Mouse (Mus musculus): ENCODE data around the gene Vars. TPM values are rescaled to one million over a fixed set of nuclear protein-coding genes. Genes with fewer than 3 reads are reported as not detected.
"Not testable (repeated sequence)": the region's sequence is repeated elsewhere in the genome, so short reads cannot be mapped to it uniquely, and the experiment has no call there.

Gene Vars
- total RNA-seq, 2 experiments from 2014 or later, result 29.4 to 31.2 TPM

DNA sequence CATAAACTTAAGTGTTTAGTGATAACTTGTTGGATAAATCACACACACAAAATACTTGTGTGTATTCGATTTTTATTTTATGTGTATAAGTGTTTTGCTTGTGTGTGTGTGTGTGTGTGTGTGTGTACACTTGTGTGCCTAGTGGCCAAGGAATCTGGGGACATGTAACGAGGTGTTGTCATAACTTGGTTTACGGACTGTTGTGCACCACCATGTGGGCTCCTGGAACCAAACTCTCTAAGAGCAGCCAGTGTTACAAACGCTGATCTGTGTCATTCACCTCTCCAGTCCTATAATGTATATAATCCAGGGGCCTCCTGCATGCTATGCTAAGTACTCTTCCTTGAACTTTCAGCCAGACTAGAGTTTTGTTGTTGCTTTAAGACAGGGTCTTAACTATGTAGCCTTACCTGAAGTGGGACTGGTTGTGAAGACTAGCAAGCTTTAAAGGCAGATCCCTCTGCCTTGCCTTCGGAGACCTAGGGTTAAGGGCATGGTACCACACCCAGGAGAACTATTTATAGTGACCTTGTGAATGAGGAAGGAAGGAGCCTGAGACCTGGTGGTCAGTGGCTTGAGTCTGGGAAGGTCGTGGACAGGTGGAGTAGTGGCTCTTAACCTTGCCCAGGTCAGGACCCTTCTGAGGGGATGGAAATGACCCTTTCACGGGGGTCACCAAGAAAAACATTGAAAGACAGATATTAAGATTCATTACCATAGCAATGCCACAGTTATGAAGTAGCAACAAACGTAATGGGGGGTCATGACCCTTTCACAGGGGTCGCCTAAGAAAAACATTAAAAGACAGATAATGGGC, 2.4 kb downstream of the Vars start:
- DNase-seq, result no peak

DNA sequence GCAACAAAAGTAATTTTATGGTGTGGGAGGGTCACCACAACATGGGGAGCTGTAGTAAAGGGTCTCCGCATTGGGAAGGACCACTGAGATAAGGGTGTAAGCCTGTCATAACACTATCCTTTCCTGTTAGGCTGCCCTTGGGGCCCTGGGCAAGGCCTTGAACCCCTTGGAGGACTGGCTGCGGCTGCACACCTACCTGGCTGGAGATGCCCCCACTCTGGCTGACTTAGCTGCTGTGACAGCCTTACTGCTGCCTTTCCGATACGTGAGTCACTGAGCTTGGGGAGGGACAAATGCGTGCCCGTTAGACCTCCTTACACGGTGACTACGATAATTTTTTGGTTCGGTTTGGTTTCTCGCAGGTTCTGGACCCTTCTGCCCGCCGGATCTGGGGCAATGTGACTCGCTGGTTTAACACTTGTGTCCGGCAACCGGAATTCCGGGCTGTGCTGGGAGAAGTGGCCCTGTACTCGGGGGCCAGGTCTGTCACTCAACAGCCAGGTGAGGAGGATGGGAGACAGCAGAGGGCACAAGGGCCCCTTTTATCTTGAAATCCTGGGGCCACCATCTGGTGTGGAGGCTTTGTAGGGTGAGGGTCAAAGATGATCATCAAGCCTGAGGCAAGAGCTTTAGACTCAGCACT, 3.4 kb downstream of the Vars start:
- no peak for DNase-seq

DNA sequence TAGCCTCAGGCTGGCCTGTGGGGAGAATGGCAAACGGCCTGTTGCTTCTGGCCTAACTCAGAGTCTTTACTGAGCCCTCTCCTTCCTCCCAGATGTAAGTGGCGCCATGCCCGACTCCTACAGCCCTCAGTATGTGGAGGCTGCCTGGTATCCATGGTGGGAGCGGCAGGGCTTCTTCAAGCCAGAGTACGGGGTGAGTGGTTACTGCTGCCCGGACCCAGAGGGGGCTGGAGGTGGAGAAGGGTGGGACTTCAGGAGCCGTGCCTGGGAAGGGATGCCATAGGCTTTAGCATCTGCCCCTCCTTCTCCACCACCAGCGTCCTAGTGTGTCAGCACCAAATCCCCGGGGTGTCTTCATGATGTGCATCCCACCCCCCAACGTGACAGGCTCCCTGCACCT, 4.4 kb downstream of the Vars start:
- no peak for DNase-seq

DNA sequence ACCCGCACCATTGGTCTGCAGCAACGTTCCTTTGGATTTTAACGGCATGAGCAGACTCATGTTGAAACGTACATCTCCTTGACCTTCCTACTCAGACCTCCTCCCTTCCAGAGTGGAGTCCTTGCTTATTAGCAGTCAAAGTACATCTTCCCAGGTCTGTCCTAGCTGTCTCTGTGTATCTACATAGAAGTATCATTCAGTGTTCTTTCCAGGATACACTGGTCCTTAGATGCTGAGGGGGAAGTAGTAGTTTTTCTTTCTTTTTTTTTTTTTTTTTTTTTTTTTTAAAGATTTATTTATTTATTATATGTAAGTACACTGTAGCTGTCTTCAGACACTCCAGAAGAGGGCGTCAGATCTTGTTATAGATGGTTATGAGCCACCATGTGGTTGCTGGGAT, 5.1 kb downstream of the Vars start:
- not testable (repeated sequence) for DNase-seq

DNA sequence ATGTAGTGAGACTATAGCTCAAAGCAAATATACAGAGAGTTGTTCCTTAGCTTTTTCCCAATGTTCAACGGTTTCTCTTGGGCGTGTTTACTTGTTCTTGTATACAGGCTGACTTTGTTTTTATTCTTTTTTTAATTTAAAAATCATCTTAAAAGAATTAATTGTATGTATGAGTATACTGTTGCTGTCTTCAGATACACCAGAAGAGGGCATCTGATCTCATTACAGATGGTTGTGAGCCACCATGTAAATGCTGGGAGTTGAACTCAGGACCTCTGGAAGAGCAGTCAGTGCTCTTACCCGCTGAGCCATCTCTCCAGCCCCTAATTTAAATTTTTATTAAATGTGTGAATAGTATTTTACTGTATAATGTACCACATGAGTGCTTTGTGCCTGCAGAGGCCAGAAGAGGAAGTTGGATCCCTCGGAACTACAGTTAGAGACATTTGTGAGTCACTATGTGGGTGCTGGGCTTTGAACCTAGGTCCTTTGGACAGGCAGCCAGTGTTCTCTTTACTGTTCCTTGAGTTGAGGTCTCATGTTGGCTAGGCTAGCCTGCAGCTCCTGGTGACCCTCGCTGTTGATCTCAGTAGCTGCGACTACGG, 6.7 kb downstream of the Vars start:
- DNase-seq, result no peak

DNA sequence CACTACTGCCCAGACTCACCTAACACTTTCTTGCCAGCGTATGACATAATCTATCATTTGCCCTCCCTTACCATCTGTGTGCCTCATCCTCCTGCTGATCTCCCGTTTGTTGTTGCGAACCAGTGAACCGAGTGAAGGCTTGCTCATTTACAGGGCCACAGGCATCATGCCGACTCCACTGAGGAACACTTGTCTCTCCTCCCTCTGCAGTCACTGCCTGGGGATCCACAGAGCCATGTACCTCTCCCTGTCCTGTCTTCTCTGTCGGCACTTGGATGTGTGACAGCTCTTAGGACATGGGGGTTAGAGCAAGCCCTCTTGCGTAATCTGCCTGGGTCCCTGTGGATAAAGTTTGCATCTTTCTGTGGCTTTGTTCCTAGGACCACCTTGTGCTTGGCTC, 8.8 kb downstream of the Vars start:
- no peak for DNase-seq

DNA sequence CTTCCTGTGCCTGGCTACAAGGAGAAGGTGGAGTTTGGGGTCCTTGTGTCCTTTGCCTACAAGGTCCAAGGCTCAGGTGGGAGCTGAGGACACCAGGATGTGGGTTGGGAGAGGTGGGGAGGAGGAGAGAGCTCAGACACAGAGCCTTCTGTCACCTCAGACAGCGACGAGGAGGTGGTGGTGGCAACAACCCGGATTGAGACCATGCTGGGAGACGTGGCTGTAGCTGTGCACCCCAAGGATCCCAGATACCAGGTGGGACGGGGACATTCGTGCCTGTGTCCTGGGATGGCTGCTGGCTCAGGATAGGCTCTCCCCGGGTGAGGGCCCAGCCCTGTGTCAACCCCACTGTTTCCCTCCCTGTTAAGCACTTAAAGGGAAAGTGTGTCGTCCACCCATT, 10.7 kb downstream of the Vars start:
- no peak for DNase-seq

DNA sequence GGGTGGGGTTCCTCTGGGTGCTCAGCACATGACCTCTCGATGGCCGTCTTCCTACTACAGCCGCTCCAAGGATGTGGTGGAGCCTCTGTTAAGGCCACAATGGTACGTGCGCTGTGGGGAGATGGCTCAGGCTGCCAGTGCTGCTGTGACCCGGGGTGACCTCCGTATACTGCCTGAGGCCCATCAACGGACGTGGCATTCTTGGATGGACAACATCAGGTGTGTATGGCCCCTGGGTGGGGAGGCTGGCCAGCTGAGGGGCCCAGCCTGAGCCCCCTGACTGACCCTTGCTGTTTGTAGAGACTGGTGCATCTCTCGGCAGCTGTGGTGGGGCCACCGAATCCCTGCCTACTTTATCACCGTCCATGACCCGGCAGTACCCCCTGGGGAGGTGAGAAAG, 11.6 kb downstream of the Vars start:
- peak; percentile 3 for DNase-seq

DNA sequence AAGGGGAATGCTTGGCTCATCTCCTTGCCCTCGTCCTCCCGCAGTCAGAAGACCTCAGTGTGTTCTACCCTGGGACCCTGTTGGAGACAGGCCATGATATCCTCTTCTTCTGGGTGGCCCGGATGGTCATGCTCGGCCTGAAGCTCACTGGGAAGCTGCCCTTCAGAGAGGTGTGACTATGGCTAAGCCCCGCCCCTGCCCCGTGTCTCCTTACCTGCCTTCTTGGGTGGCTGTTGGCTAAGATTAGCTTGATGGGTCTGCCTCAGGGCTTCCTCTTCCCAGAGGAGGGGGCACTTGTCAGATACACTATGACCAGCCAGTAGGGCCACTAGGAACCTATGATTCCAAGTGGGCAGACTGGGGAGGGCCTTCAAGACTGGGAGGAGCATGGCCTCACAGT, 12.4 kb downstream of the Vars start:
- DNase-seq, result peak; percentile 7

DNA sequence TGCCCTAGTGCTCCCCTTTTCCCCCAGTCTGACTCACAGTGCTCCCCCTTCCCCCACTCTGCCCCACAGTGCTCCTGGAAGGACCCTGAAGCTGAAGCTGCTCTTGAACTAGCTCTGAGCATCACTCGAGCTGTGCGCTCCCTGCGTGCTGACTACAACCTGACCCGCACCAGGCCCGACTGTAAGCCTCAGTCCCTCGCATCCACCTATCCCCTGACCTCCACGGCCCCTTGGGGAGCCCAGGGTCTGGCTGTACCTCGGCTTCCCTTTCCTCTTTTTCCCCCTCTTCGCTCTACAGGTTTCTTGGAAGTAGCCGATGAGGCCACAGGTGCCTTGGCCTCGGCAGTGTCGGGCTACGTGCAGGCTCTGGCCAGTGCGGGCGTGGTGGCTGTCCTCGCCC, 14.5 kb downstream of the Vars start:
- DNase-seq, result peak; percentile 6

DNA sequence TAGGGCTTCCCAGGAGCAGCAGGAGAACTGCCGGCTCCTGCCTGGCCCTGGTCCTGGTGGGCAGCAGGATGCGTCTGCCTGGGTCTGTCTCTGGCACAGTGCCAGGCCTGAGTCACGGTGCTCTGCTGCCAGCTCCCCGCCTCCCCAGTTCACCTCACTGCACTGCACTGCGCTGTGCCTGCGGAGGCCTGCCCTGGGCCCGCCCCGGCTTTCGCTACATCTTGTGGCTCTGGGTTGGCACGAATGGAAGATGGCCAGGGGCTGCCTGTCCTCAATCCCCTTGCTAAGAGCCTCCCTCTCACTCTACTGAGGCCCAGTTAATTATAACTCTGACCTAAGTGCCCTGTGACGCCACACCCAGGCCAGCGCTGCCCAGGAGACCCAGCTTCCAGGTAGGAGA, 15.6 kb downstream of the Vars start, which contains the start of gene Vwa7:
Gene Vwa7 (plus strand): TSS at position 204 of the 400 bp plus-strand sequence.
- DNase-seq, result peak; percentile 52

DNA sequence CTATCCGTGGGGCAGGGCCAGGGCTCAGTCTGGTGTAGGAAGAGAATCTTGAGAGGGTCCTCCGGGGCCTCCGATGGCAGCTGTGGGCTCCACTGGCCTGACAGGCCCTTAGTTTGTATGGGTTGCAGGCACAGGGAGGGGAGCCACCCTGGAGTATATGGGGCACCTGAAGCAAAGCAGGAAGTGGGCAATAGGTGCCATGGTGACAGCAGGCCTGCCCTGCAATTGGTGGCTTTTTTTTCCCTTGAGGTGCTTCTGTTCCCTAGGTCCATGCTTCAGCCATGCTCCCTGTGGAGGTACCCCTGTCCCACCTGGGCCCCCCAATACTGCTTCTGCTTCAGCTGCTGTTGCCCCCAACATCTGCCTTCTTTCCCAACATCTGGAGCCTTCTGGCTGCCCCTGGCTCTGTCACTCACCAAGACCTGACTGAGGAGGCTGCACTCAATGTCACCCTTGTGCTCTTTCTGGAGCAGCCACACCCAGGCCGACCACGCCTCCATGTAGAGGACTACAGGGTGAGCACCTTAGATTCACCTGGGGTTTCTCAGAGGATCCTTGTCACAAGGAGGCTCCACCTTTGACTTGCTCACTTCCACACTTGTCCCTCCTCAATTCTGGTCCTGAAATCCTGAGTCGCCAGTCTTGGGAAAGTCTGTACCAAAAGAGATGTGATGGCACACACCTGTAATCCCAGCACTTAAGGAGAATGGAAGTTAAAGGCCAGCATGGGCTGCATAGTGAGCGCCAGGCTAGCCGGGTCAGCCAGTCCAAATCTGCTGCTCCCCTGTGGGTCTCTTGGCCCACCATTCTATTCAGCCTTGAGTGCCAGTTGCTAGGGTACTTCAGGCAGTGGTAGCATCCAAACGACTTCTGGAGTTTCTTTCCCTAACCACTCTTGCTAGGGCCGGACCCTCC, 16.3 kb downstream of the Vars start:
- DNase-seq, result peak; percentile 5

DNA sequence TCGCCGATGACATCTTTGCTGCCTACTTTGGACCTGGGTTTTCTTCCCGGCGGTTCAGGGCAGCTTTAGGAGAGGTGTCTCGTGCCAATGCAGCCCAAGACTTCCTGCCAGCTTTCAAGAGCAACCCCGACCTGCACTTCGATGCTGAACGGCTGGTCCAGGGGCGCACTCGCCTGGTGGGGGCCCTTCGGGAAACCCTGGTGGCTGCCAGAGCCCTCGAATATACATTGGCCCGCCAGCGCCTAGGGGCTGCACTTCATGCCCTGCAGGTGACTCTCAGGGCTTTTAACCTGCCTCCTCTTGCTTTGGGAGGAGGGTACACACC, 16.9 kb downstream of the Vars start:
- no peak for DNase-seq

DNA sequence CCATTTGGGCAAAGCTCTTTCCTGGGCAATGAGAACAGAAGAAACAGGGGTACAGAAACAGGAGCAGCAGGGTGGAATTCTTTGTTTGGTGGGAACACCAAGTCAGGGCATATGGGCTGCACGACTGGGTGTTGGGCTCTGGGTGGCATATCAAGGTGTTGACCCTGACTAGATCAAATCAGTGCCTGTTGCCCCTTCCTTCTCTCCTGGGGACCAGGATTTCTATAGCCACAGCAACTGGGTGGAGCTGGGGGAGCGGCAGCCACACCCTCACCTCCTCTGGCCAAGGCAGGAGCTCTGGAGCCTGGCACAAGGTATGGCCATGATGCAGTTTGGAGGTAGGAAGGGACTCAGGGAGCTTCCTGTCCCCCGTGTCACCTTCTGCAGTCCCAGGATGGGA, 17.4 kb downstream of the Vars start:
- DNase-seq, result no peak

DNA sequence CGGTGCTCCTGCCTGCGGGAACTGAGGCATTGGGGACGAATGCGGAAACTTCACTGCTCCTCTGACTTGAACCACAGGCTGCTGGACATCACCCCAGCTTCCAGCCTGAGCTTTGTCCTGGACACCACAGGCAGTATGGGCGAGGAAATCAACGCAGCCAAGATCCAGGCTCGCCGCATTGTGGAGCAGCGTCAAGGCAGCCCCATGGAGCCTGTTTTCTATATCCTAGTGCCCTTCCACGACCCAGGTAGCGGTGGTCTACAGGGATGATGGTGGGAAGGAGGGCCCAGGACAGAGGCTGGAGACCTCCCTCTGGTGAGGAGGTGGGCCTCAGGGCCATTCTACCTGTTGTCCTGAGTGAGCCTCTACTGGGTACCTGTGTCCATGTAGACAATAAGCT, 19.1 kb downstream of the Vars start:
- DNase-seq, result no peak

DNA sequence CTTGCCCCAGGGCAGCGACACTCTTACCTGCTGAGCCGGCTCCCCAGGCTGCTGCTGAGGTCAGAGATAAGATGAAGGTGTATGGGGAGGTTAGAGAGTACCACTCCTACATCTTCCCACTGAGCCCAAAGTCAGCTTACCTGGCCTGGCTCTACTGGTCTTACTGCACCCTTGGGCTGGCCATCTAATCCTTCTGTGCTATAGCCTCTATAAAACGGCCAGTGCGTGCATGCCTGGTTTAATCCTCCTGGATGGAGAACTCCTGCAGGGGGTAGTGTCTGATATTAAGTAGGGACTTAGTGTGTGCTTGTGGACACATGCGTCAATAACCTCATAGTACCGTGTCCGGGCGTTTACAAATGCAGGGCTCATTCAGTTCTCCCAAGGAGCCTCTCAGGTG, 19.8 kb downstream of the Vars start:
- DNase-seq, result no peak

DNA sequence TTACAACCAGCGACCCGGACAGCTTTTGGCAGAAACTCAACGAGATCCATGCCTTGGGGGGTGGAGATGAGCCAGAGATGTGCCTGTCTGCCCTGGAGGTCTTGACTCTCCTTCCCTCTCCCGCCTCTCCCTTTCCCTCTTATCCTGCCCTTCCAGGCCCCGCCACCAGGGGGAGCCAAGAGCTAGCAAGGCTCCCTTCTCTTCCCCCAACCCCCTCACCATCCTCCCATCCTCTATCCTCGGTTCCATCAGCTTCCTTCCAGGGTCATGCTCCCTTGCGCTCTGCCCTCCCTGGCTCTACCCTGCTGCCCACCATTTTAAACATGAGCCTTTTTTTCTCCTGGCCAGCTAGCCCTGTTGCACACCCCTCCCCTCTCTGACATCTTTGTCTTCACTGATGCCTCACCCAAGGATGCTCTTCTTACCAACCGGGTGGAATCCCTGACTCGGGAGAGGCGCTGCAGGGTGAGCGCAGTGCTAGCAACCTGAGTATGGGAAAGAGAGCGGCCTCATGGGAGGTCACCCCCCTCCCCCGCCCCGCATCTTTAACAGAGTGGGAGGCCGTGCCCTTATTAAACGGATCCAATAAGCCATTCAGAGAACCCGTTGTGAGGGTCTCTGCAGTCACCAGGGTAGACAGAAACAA, 20.5 kb downstream of the Vars start:
- DNase-seq, result peak; percentile 75

DNA sequence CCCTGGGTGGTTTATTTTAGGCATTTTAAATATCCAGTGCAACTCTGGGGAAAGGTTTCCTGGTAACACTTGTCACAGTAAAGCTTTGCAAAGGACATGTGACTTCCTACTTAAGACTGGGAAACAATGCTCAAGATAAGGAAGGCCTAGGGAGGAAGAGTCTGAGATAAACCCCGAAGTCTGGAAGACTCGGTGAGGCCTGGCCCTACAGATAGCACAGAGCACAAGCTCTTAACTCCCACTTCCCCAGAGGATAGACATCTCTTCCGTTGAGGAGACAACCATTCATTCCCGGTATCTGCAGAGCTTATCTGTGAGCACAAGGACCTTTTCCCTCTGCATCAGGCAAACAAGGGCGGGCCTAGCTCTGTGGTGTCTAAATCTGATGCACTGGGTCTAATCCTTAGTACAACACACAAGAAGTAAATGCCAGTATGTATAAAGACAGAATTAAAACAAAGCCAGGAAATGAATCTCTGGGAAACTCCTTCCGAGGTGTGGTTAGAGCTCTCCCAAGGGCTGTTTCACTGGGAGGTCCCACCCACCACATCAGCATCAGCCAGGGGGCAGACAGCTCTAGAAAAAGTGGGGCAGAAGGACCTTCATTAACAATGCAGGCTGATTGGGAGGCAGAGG, 21.2 kb downstream of the Vars start:
- no peak for DNase-seq

DNA sequence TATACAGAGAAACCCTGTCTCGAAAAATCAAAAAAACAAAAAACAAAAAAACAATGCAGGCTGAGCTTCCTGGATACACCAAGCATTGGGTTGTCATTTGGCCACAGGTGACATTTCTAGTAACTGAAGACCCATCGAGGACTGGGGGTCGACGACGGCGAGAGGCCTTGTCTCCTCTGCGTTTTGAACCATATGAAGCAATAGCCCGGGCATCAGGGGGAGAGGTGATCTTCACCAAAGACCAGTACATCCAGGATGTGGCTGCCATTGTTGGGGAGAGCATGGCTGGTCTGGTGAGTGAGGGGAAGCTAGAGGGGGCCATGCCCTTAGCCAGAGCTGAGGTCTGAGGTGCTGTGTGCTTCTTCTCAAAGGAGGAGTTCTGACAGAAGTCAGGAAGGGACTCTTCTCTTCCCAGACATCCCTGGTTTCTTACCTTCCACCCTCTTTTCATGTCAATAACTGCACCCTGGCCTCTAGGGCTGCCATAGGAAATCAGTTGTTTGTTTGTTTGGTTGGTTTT, 21.8 kb downstream of the Vars start:
- no peak for DNase-seq

DNA sequence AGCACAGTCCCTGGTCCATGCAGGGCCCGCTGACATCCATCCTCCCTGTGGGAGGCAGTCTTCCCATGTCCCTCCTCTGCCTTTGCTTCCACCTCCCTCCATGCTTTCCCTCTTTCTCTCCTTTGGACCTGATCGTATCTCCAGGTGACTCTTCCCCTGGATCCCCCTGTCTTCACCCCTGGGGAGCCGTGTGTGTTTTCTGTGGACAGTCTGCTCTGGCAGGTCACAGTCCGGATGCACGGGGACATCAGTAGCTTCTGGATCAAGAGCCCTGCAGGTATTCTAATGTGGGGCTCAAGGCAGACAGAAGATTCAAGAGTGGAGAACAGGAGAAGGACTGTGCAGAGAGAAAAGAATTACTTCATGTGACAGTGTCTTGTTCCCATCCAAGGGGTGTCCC, 22.4 kb downstream of the Vars start:
- DNase-seq, result no peak

DNA sequence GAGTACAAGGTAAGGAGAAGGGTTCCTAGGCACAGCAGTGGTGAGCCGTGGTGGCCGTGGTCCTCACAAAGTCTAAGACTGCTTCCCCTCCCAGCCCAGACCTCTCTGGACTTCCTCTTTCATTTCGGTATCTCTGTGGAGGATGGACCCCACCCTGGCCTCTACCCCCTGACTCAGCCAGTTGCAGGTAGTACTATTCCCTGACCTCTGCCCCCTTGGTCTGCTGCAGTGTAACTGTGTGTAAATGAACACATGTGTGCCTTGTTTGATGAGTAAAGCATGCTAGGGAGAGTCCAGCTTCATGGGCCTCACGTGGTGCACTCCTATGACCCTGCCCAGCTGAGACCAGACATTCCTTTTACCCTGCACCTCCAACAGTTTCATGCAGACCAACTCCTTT, 23.0 kb downstream of the Vars start:
- DNase-seq, result no peak

All from gastrocnemius, postnatal 25 days (tissue).